Comparison of ENCODE assay signal across 25 mouse cellular contexts in the genomic region with DNA sequence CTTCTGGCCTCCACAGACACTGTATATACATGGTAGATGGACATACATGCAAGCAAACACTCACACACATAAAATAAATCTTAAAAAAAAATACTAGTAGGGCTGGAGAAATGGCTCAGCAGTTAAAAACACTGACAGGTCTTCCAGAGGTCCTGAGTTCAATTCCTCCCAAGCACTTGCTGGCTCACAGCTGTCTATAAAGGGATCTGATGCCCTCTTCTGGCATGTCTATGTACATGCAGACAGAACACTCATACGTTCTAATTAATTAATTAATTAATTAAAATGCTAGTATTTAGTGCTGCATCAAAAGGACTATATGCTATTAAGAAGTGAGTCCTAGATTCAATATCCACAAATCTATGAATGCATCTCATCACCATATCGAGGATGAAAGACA.
A peak's percentile ranks its signal among the peaks of the same experiment; 100 is the strongest.
DNase-seq lines count a peak whose midpoint lies in the region; ATAC-seq and TF ChIP-seq lines count a peak whose summit lies in the region.
"Had no signal": no experiment of that assay in that cellular context is flagged by ENCODE, and none has a peak within 500 bp of the region (broad histone marks: within the 10 kb centered on the region; RNA-seq: fewer than 3 reads in every experiment).

No protein-coding gene starts in this region.

- H3K9ac ChIP-seq in kidney, postnatal 0 days (ENCODE audit: low read depth, low read length): no peak overlapping the region
- no peak overlapping the region for H3K9ac ChIP-seq in midbrain, embryonic 11.5 days (ENCODE audit: low read length)
- H3K9ac ChIP-seq in midbrain, embryonic 16.5 days (ENCODE audit: low read depth, low read length): no peak overlapping the region
- H3K9ac ChIP-seq: embryonic facial prominence, embryonic 15.5 days; heart, embryonic 15.5 days; hindbrain, embryonic 13.5 days; limb, embryonic 13.5 days; liver, embryonic 15.5 days; midbrain, embryonic 13.5 days; neural tube, embryonic 12.5 days had no signal

- no peak overlapping the region for H3K27ac ChIP-seq in kidney, postnatal 0 days
- no peak overlapping the region for H3K27ac ChIP-seq in midbrain, embryonic 11.5 days (ENCODE audit: low read depth, low read length)
- H3K27ac ChIP-seq in midbrain, embryonic 16.5 days (ENCODE audit: low read length): no peak overlapping the region
- H3K27ac ChIP-seq: embryonic facial prominence, embryonic 15.5 days; heart, embryonic 15.5 days; hindbrain, embryonic 13.5 days; limb, embryonic 13.5 days; liver, embryonic 15.5 days; midbrain, embryonic 13.5 days; neural tube, embryonic 12.5 days had no signal

- no peaks in the 10 kb centered on the region for H3K36me3 ChIP-seq in kidney, postnatal 0 days (ENCODE audit: insufficient read depth, low read length)
- H3K36me3 ChIP-seq in midbrain, embryonic 11.5 days (ENCODE audit: control insufficient read depth, insufficient read depth, low read length): no peaks in the 10 kb centered on the region
- no peaks in the 10 kb centered on the region for H3K36me3 ChIP-seq in midbrain, embryonic 16.5 days (ENCODE audit: control insufficient read depth, insufficient read depth, low read length)
- H3K36me3 ChIP-seq: embryonic facial prominence, embryonic 15.5 days; heart, embryonic 15.5 days; hindbrain, embryonic 13.5 days; limb, embryonic 13.5 days; liver, embryonic 15.5 days; midbrain, embryonic 13.5 days; neural tube, embryonic 12.5 days had no signal

- WGBS in kidney, postnatal 0 days: 84% methylated on average over 2 of the region's 2 CpGs
- WGBS in midbrain, embryonic 11.5 days: 87% methylated on average over 2 of the region's 2 CpGs
- WGBS in midbrain, embryonic 16.5 days: 86% methylated on average over 2 of the region's 2 CpGs

- H3K9me3 ChIP-seq in kidney, postnatal 0 days (replicated peaks; ENCODE audit: low read length): no peaks in the 10 kb centered on the region
- no peaks in the 10 kb centered on the region for H3K9me3 ChIP-seq in midbrain, embryonic 11.5 days (ENCODE audit: control insufficient read depth, low read length)
- no peaks in the 10 kb centered on the region for H3K9me3 ChIP-seq in midbrain, embryonic 16.5 days (replicated peaks; ENCODE audit: control insufficient read depth, low read length, poor library complexity, severe bottlenecking)
- H3K9me3 ChIP-seq: embryonic facial prominence, embryonic 15.5 days; heart, embryonic 15.5 days; hindbrain, embryonic 13.5 days; limb, embryonic 13.5 days; liver, embryonic 15.5 days; midbrain, embryonic 13.5 days; neural tube, embryonic 12.5 days had no signal

- no peak overlapping the region for H3K4me2 ChIP-seq in kidney, postnatal 0 days (ENCODE audit: low read length)
- H3K4me2 ChIP-seq in midbrain, embryonic 11.5 days: no peak overlapping the region
- no peak overlapping the region for H3K4me2 ChIP-seq in midbrain, embryonic 16.5 days (ENCODE audit: low read length)
- H3K4me2 ChIP-seq: embryonic facial prominence, embryonic 15.5 days; heart, embryonic 15.5 days; hindbrain, embryonic 13.5 days; limb, embryonic 13.5 days; liver, embryonic 15.5 days; midbrain, embryonic 13.5 days; neural tube, embryonic 12.5 days had no signal

- no peak for ATAC-seq in kidney, postnatal 0 days (replicated peaks; ENCODE audit: low FRiP score, low read depth)
- ATAC-seq in midbrain, embryonic 11.5 days (ENCODE audit: low FRiP score): no peak
- ATAC-seq in midbrain, embryonic 16.5 days: no peak
- no peak for ATAC-seq in Patski
- ATAC-seq: forebrain, embryonic 16.5 days; midbrain, embryonic 13.5 days had no signal

- in situ Hi-C loops in Patski (cut with MboI; ENCODE audit: low pct_unique_long_range_greater_than_20kb): no loop called here

- no peak for DNase-seq in kidney, postnatal 0 days (ENCODE audit: low spot score)
- no peak for DNase-seq in kidney, postnatal 10 days
- DNase-seq in midbrain, embryonic 11.5 days (ENCODE audit: low spot score, missing footprints): peak; percentile 66
- no peak for DNase-seq in Patski (ENCODE audit: low read depth, low spot score)
- DNase-seq in ovary, adult 18-20 months (ENCODE audit: low spot score): no peak
- no peak for DNase-seq in cerebellum, postnatal 36 days
- DNase-seq: cerebellum, adult 8-10 months; gastrocnemius, postnatal 25 days; heart, postnatal 36 days; kidney, adult 11 months; layer of hippocampus, postnatal 36 days; retina, postnatal 1 day; right cerebral cortex, postnatal 25 days; spleen, adult 18-20 months; thymus, postnatal 14 days had no signal

- POLR2A ChIA-PET in Patski (lab: Charles Lee): no interaction called here

- no peaks in the 10 kb centered on the region for H3K27me3 ChIP-seq in kidney, postnatal 0 days (ENCODE audit: insufficient read depth, low read length)
- no peaks in the 10 kb centered on the region for H3K27me3 ChIP-seq in midbrain, embryonic 11.5 days (ENCODE audit: control insufficient read depth, insufficient read depth, low read length)
- no peaks in the 10 kb centered on the region for H3K27me3 ChIP-seq in midbrain, embryonic 16.5 days (ENCODE audit: control insufficient read depth, insufficient read depth, low read depth, low read length)
- H3K27me3 ChIP-seq in Patski: no peaks in the 10 kb centered on the region
- H3K27me3 ChIP-seq: CH12.LX; embryonic facial prominence, embryonic 15.5 days; heart, embryonic 15.5 days; hindbrain, embryonic 13.5 days; limb, embryonic 13.5 days; liver, embryonic 15.5 days; midbrain, embryonic 13.5 days; neural tube, embryonic 12.5 days had no signal

- CTCF ChIA-PET in Patski (lab: Charles Lee): interaction anchor here (0.7 to 5.0 kb wide), 3 partner anchors 11 to 60 kb away, joined by 3 to 21 read pairs (median 9); no protein-coding TSS in a partner anchor

- peak; percentile 34; the same call in 1 of the 2 replicates for TF ChIP-seq CTCF in kidney, postnatal 0 days (IDR thresholded peaks at IDR 0.05; ENCODE audit: low read depth)
- TF ChIP-seq CTCF in Patski (IDR thresholded peaks at IDR 0.05): peak; percentile 57

- no peaks in the 10 kb centered on the region for H3K4me1 ChIP-seq in kidney, postnatal 0 days (replicated peaks; ENCODE audit: insufficient read depth, low read length)
- H3K4me1 ChIP-seq in midbrain, embryonic 11.5 days (ENCODE audit: control insufficient read depth, insufficient read depth, low read length): no peaks in the 10 kb centered on the region
- H3K4me1 ChIP-seq in midbrain, embryonic 16.5 days (ENCODE audit: control insufficient read depth, insufficient read depth, low read length): no peaks in the 10 kb centered on the region
- H3K4me1 ChIP-seq: embryonic facial prominence, embryonic 15.5 days; heart, embryonic 15.5 days; hindbrain, embryonic 13.5 days; limb, embryonic 13.5 days; liver, embryonic 15.5 days; midbrain, embryonic 13.5 days; neural tube, embryonic 12.5 days had no signal

- H3K4me3 ChIP-seq in kidney, postnatal 0 days (replicated peaks; ENCODE audit: low read depth, low read length): no peak overlapping the region
- H3K4me3 ChIP-seq in midbrain, embryonic 11.5 days (ENCODE audit: low read depth, low read length): no peak overlapping the region
- no peak overlapping the region for H3K4me3 ChIP-seq in midbrain, embryonic 16.5 days (ENCODE audit: low read depth, low read length)
- H3K4me3 ChIP-seq: embryonic facial prominence, embryonic 15.5 days; heart, embryonic 15.5 days; hindbrain, embryonic 13.5 days; limb, embryonic 13.5 days; liver, embryonic 15.5 days; midbrain, embryonic 13.5 days; neural tube, embryonic 12.5 days had no signal
